Mouse (Mus musculus) intestine, postnatal 0 days (tissue): ENCODE measurements at regions not wholly inside any gene's neighbourhood (a gene's known extent, or its start where the extent isn't known, plus 50 kb on each side); places are given as distances from the start of the nearest gene placed in this dataset.

ENCODE experiments used
- ATAC-seq: fragments of 200-750 bp; cut with Nextera tagmentation; 2 replicates; pipeline ENCODE4 v1.8.0; 2017; ENCODE audit warnings: mild to moderate bottlenecking, moderate TSS enrichment, moderate library complexity
- H3K27ac ChIP-seq: fragments of 300-500 bp; sonication (generic); 2 replicates; pipeline ENCODE4 v1.5.1; 2014; ENCODE audit warnings: mild to moderate bottlenecking, low read depth, low read length, moderate library complexity
- H3K27me3 ChIP-seq: fragments of 300-500 bp; sonication (generic); replicated peaks from 2 replicates; pipeline ENCODE4 v1.6.1; 2014; ENCODE audit warnings: low read length, mixed read lengths; ENCODE audit not compliant: control insufficient read depth, insufficient read depth
- H3K36me3 ChIP-seq: fragments of 300-500 bp; sonication (generic); 2 replicates; pipeline ENCODE4 v1.6.1; 2014; ENCODE audit warnings: mild to moderate bottlenecking, moderate library complexity; ENCODE audit not compliant: control insufficient read depth, insufficient read depth
- H3K4me1 ChIP-seq: fragments of 300-500 bp; sonication (generic); replicated peaks from 2 replicates; pipeline ENCODE4 v1.6.1; 2014; ENCODE audit warnings: antibody characterized with exemption, low read length, mixed read lengths; ENCODE audit not compliant: control insufficient read depth, insufficient read depth
- H3K4me2 ChIP-seq: fragments of 300-500 bp; sonication (generic); replicated peaks from 2 replicates; pipeline ENCODE4 v1.6.1; 2014; ENCODE audit warnings: low read depth, mild to moderate bottlenecking, moderate library complexity
- H3K4me3 ChIP-seq: fragments of 300-500 bp; sonication (generic); 2 replicates; pipeline ENCODE4 v1.5.1; 2014; ENCODE audit warnings: low read depth, low read length
- H3K9ac ChIP-seq: fragments of 300-500 bp; sonication (generic); 2 replicates; pipeline ENCODE4 v1.6.1; 2014; ENCODE audit warnings: mild to moderate bottlenecking, low read depth, low read length
- H3K9me3 ChIP-seq: fragments of 300-500 bp; sonication (generic); 2 replicates; pipeline ENCODE4 v1.6.1; 2016; ENCODE audit warnings: mixed run types; ENCODE audit not compliant: control insufficient read depth
- CTCF ChIP-seq: sonication (generic); IDR thresholded peaks from 2 replicates; pipeline ENCODE4 v1.5.1; 2016; ENCODE audit warnings: low read depth, mild to moderate bottlenecking, control low read depth, antibody characterized with exemption, moderate library complexity
- WGBS: fragments of 180-500 bp; shearing (Covaris S2); extraction: QIAGEN DNeasy Blood & Tissue Kit; methylation state at CpG from one replicate; pipeline ENCODE4 v1.1.7; 2014; 5-methylcytosine and 5-hydroxymethylcytosine counted together

- no peak for TF ChIP-seq CTCF
- H3K9me3 ChIP-seq, result no peaks in the 10 kb centered on the region
- no peak for ATAC-seq
- no peaks in the 10 kb centered on the region for H3K36me3 ChIP-seq
- no peaks in the 10 kb centered on the region for H3K4me1 ChIP-seq
- no peak overlapping the region for H3K27ac ChIP-seq
- H3K4me2 ChIP-seq, result no peak overlapping the region
- no peaks in the 10 kb centered on the region for H3K27me3 ChIP-seq
- no peak overlapping the region for H3K9ac ChIP-seq
- no peak overlapping the region for H3K4me3 ChIP-seq
Observed at GRCm38 (mm10) chr5:44383049-44383448, 156.6 kb upstream of the Tapt1 start.

GRCm38 (mm10) chr5:44370006-44370405, 143.6 kb upstream of the Tapt1 start:
- ATAC-seq, result peak; percentile 83
- WGBS, result 18% methylated on average over 4 of the region's 4 CpGs
- Histone ChIP-seq H3K27me3 (no peaks in the 10 kb centered on the region), H3K36me3 (no peaks in the 10 kb centered on the region), H3K27ac (no peak overlapping the region), H3K9ac (no peak overlapping the region), H3K4me2 (no peak overlapping the region), H3K9me3 (no peaks in the 10 kb centered on the region), H3K4me3 (no peak overlapping the region), H3K4me1 (no peaks in the 10 kb centered on the region)
- TF ChIP-seq CTCF, result no peak

GRCm38 (mm10) chr5:44352324-44352723, 125.9 kb upstream of the Tapt1 start:
- Histone ChIP-seq H3K4me3 (no peak overlapping the region), H3K9ac (no peak overlapping the region), H3K27me3 (no peaks in the 10 kb centered on the region), H3K27ac (no peak overlapping the region), H3K4me1 (no peaks in the 10 kb centered on the region), H3K4me2 (no peak overlapping the region), H3K36me3 (no peaks in the 10 kb centered on the region), H3K9me3 (no peaks in the 10 kb centered on the region)
- no peak for ATAC-seq
- WGBS, result 90% methylated on average over 1 of the region's 1 CpGs
- TF ChIP-seq CTCF, result no peak

GRCm38 (mm10) chr5:44341457-44342014, 115.1 kb upstream of the Tapt1 start:
- TF ChIP-seq CTCF, result no peak
- Histone ChIP-seq H3K4me2 (no peak overlapping the region), H3K36me3 (no peaks in the 10 kb centered on the region), H3K27ac (no peak overlapping the region), H3K4me3 (no peak overlapping the region), H3K4me1 (no peaks in the 10 kb centered on the region), H3K9me3 (no peaks in the 10 kb centered on the region), H3K9ac (no peak overlapping the region), H3K27me3 (no peaks in the 10 kb centered on the region)
- 81% methylated on average over 2 of the region's 2 CpGs for WGBS
- ATAC-seq, result no peak

GRCm38 (mm10) chr5:44338662-44339061, 112.2 kb upstream of the Tapt1 start:
- no peaks in the 10 kb centered on the region for H3K27me3 ChIP-seq
- WGBS, result 61% methylated on average over 4 of the region's 4 CpGs
- no peak overlapping the region for H3K27ac ChIP-seq
- ATAC-seq, result no peak
- no peak for TF ChIP-seq CTCF
- H3K4me3 ChIP-seq, result no peak overlapping the region
- no peaks in the 10 kb centered on the region for H3K9me3 ChIP-seq
- H3K9ac ChIP-seq, result no peak overlapping the region
- H3K36me3 ChIP-seq, result no peaks in the 10 kb centered on the region
- H3K4me2 ChIP-seq, result no peak overlapping the region
- no peaks in the 10 kb centered on the region for H3K4me1 ChIP-seq

GRCm38 (mm10) chr5:44335756-44336155, 109.3 kb upstream of the Tapt1 start:
- no peak overlapping the region for H3K9ac ChIP-seq
- no peak overlapping the region for H3K4me3 ChIP-seq
- no peaks in the 10 kb centered on the region for H3K4me1 ChIP-seq
- WGBS, result 90% methylated on average over 5 of the region's 5 CpGs
- no peak for ATAC-seq
- no peaks in the 10 kb centered on the region for H3K9me3 ChIP-seq
- no peak overlapping the region for H3K27ac ChIP-seq
- H3K27me3 ChIP-seq, result no peaks in the 10 kb centered on the region
- no peak overlapping the region for H3K4me2 ChIP-seq
- H3K36me3 ChIP-seq, result no peaks in the 10 kb centered on the region
- no peak for TF ChIP-seq CTCF

- no peak for TF ChIP-seq CTCF
- Histone ChIP-seq H3K36me3 (no peaks in the 10 kb centered on the region), H3K27ac (no peak overlapping the region), H3K4me1 (no peaks in the 10 kb centered on the region), H3K9me3 (no peaks in the 10 kb centered on the region), H3K27me3 (no peaks in the 10 kb centered on the region), H3K4me3 (no peak overlapping the region), H3K9ac (no peak overlapping the region), H3K4me2 (no peak overlapping the region)
- WGBS, result 84% methylated on average over 1 of the region's 1 CpGs
- ATAC-seq, result no peak
Observed at GRCm38 (mm10) chr5:44319626-44320025, 93.2 kb upstream of the Tapt1 start.
